Mouse (Mus musculus) limb, embryonic 15.5 days (tissue): ENCODE data around the gene Cd59a. TPM values are rescaled to one million over a fixed set of nuclear protein-coding genes. Genes with fewer than 3 reads are reported as not detected.
"Not testable (repeated sequence)": the region's sequence is repeated elsewhere in the genome, so short reads cannot be mapped to it uniquely, and the experiment has no call there.

ENCODE experiments used
- ATAC-seq: fragments of 200-750 bp; cut with Nextera tagmentation; 2 replicates; pipeline ENCODE4 v1.8.0; 2017; ENCODE audit warnings: low read depth, moderate TSS enrichment; ENCODE audit not compliant: insufficient number of reproducible peaks, low FRiP score, low TSS enrichment
- H3K27ac ChIP-seq: fragments of 300-500 bp; sonication (generic); 2 replicates; pipeline ENCODE4 v1.5.1; 2015; ENCODE audit warnings: moderate library complexity, mild to moderate bottlenecking, inconsistent platforms
- H3K27me3 ChIP-seq: fragments of 300-500 bp; sonication (generic); 2 replicates; pipeline ENCODE4 v1.6.1; 2015; ENCODE audit warnings: inconsistent platforms
- H3K36me3 ChIP-seq: fragments of 300-500 bp; sonication (generic); 2 replicates; pipeline ENCODE4 v1.6.1; 2015; ENCODE audit warnings: inconsistent platforms
- H3K4me1 ChIP-seq: fragments of 300-500 bp; sonication (generic); 2 replicates; pipeline ENCODE4 v1.6.1; 2015; ENCODE audit warnings: inconsistent platforms
- H3K4me2 ChIP-seq: fragments of 300-500 bp; sonication (generic); 2 replicates; pipeline ENCODE4 v1.6.1; 2015; ENCODE audit warnings: mild to moderate bottlenecking, inconsistent platforms
- H3K4me3 ChIP-seq: fragments of 300-500 bp; sonication (generic); 2 replicates; pipeline ENCODE4 v1.5.1; 2015; ENCODE audit warnings: mild to moderate bottlenecking, inconsistent platforms
- H3K9ac ChIP-seq: fragments of 300-500 bp; sonication (generic); 2 replicates; pipeline ENCODE4 v1.6.1; 2015; ENCODE audit warnings: inconsistent platforms
- H3K9me3 ChIP-seq: fragments of 300-500 bp; sonication (generic); 2 replicates; pipeline ENCODE4 v1.6.1; 2016; ENCODE audit warnings: inconsistent platforms
- WGBS: fragments of 180-500 bp; shearing (Covaris S2); methylation state at CpG from one replicate; pipeline ENCODE4 v1.1.7; 2015; 5-methylcytosine and 5-hydroxymethylcytosine counted together
- polyA plus RNA-seq: library from polyadenylated mRNA; unstranded; fragments of >200 nt; fragmentation: Nextera tagmentation; extraction: Ambion mirVana; gene quantifications from 2 replicates; pipeline ENCODE4 v1.2.1, GENCODE M21; 2015

Cd59a gene
- polyA plus RNA-seq, 1 experiment from 2014 or later, result 16.0 TPM

DNA sequence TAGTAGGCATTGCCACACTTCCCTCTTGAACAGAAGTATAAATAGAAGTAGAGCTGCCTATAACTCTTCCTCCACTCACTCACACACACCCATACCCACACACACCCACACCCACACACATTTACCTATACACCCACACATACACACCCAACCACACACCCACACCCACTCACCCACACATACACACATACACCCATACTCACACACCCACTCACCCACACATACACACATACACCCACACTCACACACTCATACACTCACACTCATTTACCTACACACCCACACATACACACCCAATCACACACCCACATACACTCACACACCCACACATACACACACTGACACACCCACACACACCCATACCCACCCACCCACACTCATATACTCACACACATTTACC is 13.1 kb upstream of the Cd59a start:
- Histone ChIP-seq H3K9me3 (no peaks in the 10 kb centered on the region), H3K4me2 (no peak overlapping the region), H3K4me3 (no peak overlapping the region), H3K4me1 (no peaks in the 10 kb centered on the region), H3K36me3 (no peaks in the 10 kb centered on the region), H3K27ac (no peak overlapping the region), H3K9ac (no peak overlapping the region), H3K27me3 (no peaks in the 10 kb centered on the region)
- 0 out of 2 replicates have a peak, but pooled peaks have one; percentile 44 for ATAC-seq

- H3K9me3 ChIP-seq, H3K4me3 ChIP-seq, H3K36me3 ChIP-seq, H3K9ac ChIP-seq, H3K27ac ChIP-seq, H3K4me2 ChIP-seq, H3K27me3 ChIP-seq, H3K4me1 ChIP-seq, ATAC-seq: not testable (repeated sequence)
Observed at GRCm38 (mm10) chr2:104084027-104084426, 11.6 kb upstream of the Cd59a start.

DNA sequence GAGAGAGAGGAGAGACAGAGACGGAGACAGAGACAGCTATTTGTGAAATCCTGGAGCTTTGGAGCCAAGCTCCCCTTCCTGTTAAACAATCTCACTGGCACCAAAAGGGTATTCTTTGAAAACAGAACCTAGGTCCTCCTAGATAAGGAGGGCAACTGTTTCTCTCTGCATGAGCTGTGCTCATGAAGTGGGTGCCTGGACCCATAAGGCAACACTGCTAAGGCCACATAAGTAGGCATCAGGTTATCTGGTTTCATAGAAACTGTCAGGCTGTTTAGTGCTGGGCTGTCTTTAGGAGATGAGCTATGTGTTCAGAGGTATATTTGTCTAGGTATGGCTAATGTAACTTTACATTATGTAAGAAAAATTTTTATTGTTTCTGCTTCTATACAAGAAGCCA is 8.0 kb upstream of the Cd59a start:
- H3K9ac ChIP-seq, H3K4me2 ChIP-seq, H3K36me3 ChIP-seq, H3K4me1 ChIP-seq, H3K27me3 ChIP-seq, H3K27ac ChIP-seq, H3K9me3 ChIP-seq, H3K4me3 ChIP-seq, ATAC-seq: not testable (repeated sequence)
- 93% methylated on average over 1 of the region's 1 CpGs for WGBS

- no peaks in the 10 kb centered on the region for H3K27me3 ChIP-seq
- H3K9me3 ChIP-seq, result no peaks in the 10 kb centered on the region
- no peaks in the 10 kb centered on the region for H3K36me3 ChIP-seq
- H3K4me2 ChIP-seq, result no peak overlapping the region
- H3K4me1 ChIP-seq, result peaks cover 10% of the 10 kb centered on the region; the same call in 1 of the 2 replicates
- no peak overlapping the region for H3K9ac ChIP-seq
- no peak for ATAC-seq
- 64% methylated on average over 2 of the region's 2 CpGs for WGBS
- no peak overlapping the region for H3K27ac ChIP-seq
- H3K4me3 ChIP-seq, result no peak overlapping the region
Observed at GRCm38 (mm10) chr2:104093305-104093704, 2.3 kb upstream of the Cd59a start.

DNA sequence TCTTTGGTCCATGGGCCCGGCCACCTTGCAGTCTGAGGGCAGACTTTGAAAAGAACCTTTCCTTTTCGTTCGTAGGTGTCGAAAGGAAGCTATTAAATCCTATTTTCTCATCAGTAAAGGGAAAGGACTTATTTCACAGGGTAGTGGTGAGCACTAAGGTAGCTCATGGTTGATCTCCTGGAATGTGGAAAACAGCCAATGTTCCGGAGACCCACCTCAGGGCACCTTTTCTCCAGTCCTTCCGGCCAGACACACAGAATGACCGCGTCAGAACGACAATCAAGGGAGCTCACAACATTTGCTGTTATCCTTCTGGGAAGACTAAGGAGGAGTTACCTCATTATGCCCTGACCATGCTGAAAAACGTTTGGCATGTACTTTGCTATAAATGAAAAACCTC is 655 bp downstream of the Cd59a start:
- H3K4me3 ChIP-seq, result peak overlapping the region; percentile 47
- H3K27ac ChIP-seq, result peak overlapping the region; percentile 43
- H3K9me3 ChIP-seq, result no peaks in the 10 kb centered on the region
- no peaks in the 10 kb centered on the region for H3K36me3 ChIP-seq
- no peak; the same call in 1 of the 2 replicates for ATAC-seq
- no peaks in the 10 kb centered on the region for H3K27me3 ChIP-seq
- peak overlapping the region; percentile 31; the same call in 1 of the 2 replicates for H3K9ac ChIP-seq
- H3K4me1 ChIP-seq, result peaks cover 10% of the 10 kb centered on the region; the same call in 1 of the 2 replicates
- WGBS, result 37% methylated on average over 10 of the region's 10 CpGs
- H3K4me2 ChIP-seq, result peak overlapping the region; percentile 62

- WGBS, result 81% methylated on average over 1 of the region's 1 CpGs
- not testable (repeated sequence) for H3K4me3 ChIP-seq, ATAC-seq, H3K27me3 ChIP-seq, H3K36me3 ChIP-seq, H3K9me3 ChIP-seq, H3K9ac ChIP-seq, H3K27ac ChIP-seq, H3K4me2 ChIP-seq
- H3K4me1 ChIP-seq, result peaks cover 10% of the 10 kb centered on the region; the same call in 1 of the 2 replicates
Observed at GRCm38 (mm10) chr2:104096796-104097195, 1.2 kb downstream of the Cd59a start.

DNA sequence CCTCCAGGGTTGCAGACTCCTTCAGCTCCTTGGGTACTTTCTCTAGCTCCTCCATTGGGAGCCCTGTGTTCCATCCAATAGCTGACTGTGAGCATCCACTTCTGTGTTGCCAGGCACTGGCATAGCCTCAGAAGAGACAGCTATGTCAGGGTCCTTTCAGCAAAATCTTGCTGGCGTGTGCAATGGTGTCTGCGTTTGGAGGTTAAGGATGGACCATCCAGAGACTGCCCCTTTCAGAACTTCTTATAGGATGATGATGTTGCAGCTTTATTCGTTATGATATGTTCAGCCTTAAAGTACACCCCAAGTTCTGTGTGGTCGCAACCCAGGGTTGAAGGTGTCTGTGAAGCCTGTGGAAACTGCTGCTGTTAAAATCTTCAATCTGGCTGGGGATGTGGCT is 1.8 kb downstream of the Cd59a start:
- WGBS, result 95% methylated on average over 4 of the region's 4 CpGs
- H3K27ac ChIP-seq, H3K4me2 ChIP-seq, ATAC-seq, H3K4me3 ChIP-seq, H3K9ac ChIP-seq, H3K9me3 ChIP-seq, H3K36me3 ChIP-seq, H3K27me3 ChIP-seq: not testable (repeated sequence)
- H3K4me1 ChIP-seq, result peaks cover 10% of the 10 kb centered on the region; the same call in 1 of the 2 replicates

GRCm38 (mm10) chr2:104098529-104099230 is 3.1 kb downstream of the Cd59a start:
- ATAC-seq, result no peak
- peaks cover 10% of the 10 kb centered on the region; the same call in 1 of the 2 replicates for H3K4me1 ChIP-seq
- no peaks in the 10 kb centered on the region for H3K36me3 ChIP-seq
- H3K4me3 ChIP-seq, result no peak overlapping the region
- H3K9ac ChIP-seq, result no peak overlapping the region
- WGBS, result 28% methylated on average over 3 of the region's 3 CpGs
- H3K27ac ChIP-seq, result no peak overlapping the region
- no peaks in the 10 kb centered on the region for H3K9me3 ChIP-seq
- H3K27me3 ChIP-seq, result no peaks in the 10 kb centered on the region
- H3K4me2 ChIP-seq, result no peak overlapping the region

DNA sequence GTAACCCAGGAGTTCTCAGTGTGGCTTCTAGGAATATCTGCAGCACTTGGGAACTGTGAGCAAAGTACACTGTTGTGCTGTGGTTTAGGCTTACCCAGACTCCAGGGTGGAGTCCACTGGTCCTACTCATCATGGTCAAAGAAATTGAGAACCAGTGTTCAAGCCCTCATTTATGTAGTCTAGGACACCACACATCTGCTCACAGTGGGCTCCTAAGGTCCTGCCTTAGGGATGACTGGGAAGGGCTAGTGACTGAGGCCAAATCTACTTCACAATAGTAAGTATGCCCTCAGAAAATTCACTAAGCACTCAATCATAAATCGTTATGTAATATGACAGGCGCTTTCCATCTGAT is 3.6 kb downstream of the Cd59a start:
- no peaks in the 10 kb centered on the region for H3K9me3 ChIP-seq
- no peak overlapping the region for H3K9ac ChIP-seq
- H3K27me3 ChIP-seq, result no peaks in the 10 kb centered on the region
- H3K36me3 ChIP-seq, result no peaks in the 10 kb centered on the region
- no peak for ATAC-seq
- H3K27ac ChIP-seq, result no peak overlapping the region
- no peak overlapping the region for H3K4me3 ChIP-seq
- H3K4me2 ChIP-seq, result no peak overlapping the region
- 93% methylated on average over 2 of the region's 2 CpGs for WGBS
- H3K4me1 ChIP-seq, result peaks cover 10% of the 10 kb centered on the region; the same call in 1 of the 2 replicates

GRCm38 (mm10) chr2:104099946-104100345 is 4.3 kb downstream of the Cd59a start:
- Histone ChIP-seq H3K27ac (no peak overlapping the region), H3K9ac (no peak overlapping the region), H3K4me3 (no peak overlapping the region), H3K36me3 (no peaks in the 10 kb centered on the region), H3K27me3 (no peaks in the 10 kb centered on the region), H3K9me3 (no peaks in the 10 kb centered on the region), H3K4me2 (no peak overlapping the region), H3K4me1 (peaks cover 10% of the 10 kb centered on the region; the same call in 1 of the 2 replicates)
- 55% methylated on average over 1 of the region's 1 CpGs for WGBS
- ATAC-seq, result no peak

- ATAC-seq, result no peak
- no peak overlapping the region for H3K9ac ChIP-seq
- H3K9me3 ChIP-seq, result no peaks in the 10 kb centered on the region
- no peaks in the 10 kb centered on the region for H3K36me3 ChIP-seq
- H3K4me2 ChIP-seq, result no peak overlapping the region
- no peak overlapping the region for H3K27ac ChIP-seq
- no peaks in the 10 kb centered on the region for H3K27me3 ChIP-seq
- 82% methylated on average over 6 of the region's 6 CpGs for WGBS
- no peak overlapping the region for H3K4me3 ChIP-seq
- no peaks in the 10 kb centered on the region for H3K4me1 ChIP-seq
Observed at GRCm38 (mm10) chr2:104104800-104105199, 9.2 kb downstream of the Cd59a start.

- not testable (repeated sequence) for H3K27ac ChIP-seq, H3K4me3 ChIP-seq, H3K9ac ChIP-seq, H3K27me3 ChIP-seq, H3K36me3 ChIP-seq, H3K4me1 ChIP-seq, ATAC-seq, H3K9me3 ChIP-seq, H3K4me2 ChIP-seq
- WGBS, result 67% methylated on average over 2 of the region's 2 CpGs
Observed at GRCm38 (mm10) chr2:104109021-104109420, 13.4 kb downstream of the Cd59a start.

- WGBS, result 70% methylated on average over 2 of the region's 2 CpGs
- Histone ChIP-seq H3K27ac (no peak overlapping the region), H3K9ac (no peak overlapping the region), H3K4me3 (no peak overlapping the region), H3K4me1 (no peaks in the 10 kb centered on the region), H3K9me3 (no peaks in the 10 kb centered on the region), H3K27me3 (no peaks in the 10 kb centered on the region), H3K4me2 (no peak overlapping the region), H3K36me3 (no peaks in the 10 kb centered on the region)
- no peak for ATAC-seq
Observed at GRCm38 (mm10) chr2:104109528-104109927, 13.9 kb downstream of the Cd59a start.
